Mouse (Mus musculus): ENCODE results near the gene Gnai2.

The Gnai2 gene

DNA sequence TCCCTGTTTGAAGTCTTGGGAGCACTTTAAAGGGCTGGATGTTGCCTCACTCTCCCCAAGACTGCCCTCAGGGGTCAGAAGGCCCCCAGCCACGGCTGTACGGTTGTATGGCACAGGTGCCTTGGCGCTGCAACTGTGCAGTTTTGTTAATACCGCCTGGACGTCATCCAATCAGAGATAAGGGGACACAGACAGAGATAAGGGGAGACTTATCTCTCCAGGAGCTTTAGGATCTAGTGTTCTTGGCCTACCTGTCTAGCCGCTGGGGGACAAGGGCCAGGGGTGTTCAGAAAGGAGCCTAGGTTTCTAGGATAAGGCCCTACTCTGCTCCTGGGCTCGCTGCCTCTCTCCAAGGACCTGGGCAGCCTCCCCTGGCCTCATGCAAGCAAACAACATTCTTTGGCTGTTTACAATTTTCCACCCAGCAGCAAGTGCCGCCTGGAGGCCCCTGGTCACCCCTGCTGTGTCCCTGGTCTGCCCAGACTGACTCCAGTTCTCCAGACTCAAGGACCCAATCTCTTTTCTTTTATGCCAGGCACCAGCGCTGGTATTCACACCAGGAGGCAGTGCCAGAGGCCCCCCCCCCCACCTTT lies 27.4 kb downstream of the Gnai2 start:
- DNase-seq, result no peak

DNA sequence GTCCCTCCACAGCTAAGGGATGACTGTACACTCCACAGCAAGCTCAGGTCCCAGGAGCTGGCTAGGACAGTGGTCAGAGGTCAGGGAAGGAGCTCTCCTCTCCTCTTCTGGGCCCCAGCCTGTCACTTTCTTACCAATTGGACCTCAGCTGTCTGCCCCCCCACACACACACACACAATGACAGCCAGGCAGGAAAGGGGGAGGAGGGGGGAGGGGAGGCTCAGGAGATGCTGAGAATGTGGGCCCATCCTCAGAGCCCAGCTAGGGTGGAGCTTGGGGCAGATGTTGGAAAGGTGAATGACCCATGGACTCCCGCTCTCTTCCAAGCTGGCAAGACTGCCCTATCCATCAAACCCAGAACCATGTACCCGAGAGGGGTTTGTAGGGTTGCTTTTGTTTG lies 28.1 kb downstream of the Gnai2 start:
- no peak for DNase-seq

DNA sequence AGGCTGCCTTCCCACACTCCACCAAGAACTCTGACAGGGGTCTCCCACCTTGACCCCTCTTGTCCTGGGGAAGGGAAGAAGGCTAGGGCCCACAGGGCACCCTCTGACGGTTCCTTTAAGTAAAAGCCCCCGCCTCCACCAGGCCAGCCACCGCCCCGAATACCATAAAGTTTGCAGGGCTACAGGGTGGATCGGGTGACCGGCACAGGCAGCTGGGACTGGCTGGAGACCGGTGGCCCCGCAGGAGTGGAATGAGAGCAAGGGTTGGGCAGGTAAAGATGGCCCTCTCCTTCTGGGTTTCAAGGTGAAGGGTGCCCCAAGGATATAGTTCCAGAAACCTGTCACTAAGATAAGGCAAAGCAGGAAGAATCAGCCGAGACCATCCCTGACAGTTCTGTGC lies 28.6 kb downstream of the Gnai2 start:
- no peak for DNase-seq

DNA sequence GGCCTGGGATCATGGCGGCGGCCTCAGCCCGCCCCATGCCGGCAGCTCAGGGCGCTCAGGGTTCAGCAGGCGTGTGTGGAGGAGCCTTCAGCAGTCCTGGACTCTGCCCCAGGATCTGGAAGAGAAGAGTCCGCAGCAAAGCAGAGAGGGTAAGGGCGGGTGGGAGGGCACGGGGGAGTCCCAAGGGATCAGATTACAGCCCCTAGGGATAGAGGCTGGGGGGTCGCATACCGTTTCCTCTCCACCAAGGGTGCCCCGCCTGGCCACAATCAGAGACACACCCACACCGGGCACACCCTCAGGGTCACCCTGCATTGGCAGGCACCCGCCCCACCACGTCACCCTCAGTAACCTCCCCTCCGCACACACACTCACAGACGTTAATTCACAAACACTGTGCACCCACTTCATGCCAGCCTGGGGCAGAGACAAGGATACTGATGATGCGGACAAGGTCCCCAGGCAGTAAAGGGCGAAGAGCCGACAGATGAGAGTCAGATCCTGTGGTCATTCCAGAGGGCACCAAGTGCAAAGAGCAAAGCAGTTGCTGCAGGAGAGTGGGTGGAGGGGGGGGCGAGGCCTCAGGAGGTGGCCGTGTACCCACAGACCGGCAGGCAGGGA lies 30.0 kb downstream of the Gnai2 start:
- DNase-seq, result no peak

DNA sequence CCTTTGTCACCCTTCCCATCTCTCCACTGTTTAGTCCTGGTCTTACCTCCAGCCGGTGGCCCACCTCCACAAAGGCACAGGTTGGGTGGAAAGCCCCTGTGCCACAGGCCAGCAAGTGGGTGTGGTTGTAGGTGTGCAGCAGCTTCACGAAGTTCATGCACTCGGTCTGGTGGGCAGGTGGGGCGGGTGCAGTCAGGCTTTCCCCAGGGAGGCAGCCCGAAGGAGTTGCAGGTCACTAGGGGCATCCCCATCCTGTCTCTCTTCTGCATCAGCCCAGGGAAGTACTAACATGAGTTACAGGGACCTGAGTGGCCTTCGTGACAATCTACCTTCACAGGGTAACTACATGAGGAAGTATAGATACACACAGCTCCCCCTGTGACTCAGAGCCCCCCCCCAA lies 31.9 kb downstream of the Gnai2 start:
- no peak for DNase-seq

DNA sequence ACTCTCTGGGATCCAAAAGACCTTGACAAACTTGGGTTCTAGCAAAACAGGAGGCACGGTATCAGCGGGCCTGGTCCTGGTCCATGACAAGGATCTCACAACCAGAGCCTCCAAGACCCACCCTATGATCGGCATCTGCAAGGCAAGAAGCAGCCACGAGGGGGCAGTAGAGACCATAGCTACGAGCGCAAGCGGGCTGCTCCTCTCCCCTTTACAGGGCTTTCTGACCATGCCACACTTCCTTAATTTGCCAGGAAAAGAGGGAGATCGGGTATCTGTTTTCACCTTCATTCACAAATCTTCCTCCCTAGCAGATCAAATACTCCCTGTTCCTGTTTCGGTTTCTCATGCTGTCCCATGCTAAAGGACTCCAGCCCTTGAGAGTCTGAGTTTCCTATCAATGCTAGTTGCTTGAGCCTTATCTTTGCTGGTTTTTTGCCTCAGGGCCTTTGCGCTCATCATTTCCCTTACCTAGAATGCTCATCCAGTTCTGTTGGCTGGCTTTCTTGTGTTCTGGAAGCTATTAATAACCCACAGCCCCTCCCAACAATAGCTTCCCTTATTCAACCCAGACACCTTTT lies 33.0 kb downstream of the Gnai2 start:
- peak; percentile 84 for DNase-seq

GRCm38 (mm10) chr9:107601275-107601674 lies 33.9 kb downstream of the Gnai2 start:
- DNase-seq, result no peak

DNA sequence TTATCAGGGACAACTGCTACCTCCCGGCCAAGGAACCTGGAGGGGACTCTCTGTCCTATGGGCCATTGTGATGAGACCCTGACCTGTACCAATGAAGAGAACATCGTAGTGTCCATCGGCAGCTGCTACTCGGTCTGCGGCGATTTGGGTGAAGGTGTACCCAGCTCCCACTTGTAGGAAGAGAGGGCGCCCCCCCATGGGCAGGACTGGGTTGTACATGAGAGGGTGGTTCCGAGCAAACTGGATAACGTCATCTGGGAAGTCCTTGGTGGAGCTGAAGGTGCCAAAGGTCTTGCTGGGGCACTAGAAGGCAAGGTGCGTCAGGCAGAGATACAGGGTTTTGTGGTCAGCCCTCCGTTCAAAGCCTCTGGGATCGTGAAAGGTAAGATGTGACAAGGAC lies 34.4 kb downstream of the Gnai2 start:
- DNase-seq, result no peak

DNA sequence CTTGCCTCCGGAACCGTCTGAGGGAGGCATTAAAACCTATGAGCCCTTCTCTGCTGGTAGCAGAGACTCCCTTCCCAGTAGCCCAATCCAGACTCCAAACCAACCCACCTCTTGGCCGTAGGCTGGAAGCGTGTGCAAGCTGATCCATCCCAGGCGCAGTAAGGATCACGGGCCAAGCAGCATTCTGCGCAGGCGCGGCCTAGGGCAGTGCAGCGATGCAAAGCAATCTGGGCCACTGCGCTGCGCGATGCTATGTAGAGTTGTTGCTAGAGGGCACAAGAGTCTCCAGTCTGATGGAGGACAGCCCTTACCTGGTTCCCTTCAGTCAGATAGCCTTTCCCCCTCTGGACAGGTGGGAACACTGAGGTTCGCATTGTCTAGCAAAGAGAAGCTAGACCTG lies 35.3 kb downstream of the Gnai2 start:
- peak; percentile 41 for DNase-seq

DNA sequence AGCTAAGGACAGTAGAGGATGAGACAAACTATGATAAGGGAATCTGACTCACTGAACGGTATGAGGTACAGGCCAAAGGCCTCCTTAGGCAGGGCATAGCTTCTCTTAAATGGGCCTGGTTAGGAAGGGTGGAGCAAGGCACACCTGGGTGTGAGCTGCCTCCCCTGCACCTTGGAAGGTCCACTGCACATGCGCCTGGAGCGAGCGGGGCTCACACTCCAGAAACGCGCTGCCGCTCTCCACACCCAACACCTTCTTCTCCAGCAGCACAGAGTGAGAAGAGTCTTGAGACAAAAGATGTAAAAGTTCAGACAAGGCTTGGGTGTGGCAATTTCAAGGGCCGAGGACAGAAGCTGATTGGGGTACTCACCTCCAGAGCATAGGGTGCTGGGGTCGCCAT lies 35.7 kb downstream of the Gnai2 start:
- no peak for DNase-seq

DNA sequence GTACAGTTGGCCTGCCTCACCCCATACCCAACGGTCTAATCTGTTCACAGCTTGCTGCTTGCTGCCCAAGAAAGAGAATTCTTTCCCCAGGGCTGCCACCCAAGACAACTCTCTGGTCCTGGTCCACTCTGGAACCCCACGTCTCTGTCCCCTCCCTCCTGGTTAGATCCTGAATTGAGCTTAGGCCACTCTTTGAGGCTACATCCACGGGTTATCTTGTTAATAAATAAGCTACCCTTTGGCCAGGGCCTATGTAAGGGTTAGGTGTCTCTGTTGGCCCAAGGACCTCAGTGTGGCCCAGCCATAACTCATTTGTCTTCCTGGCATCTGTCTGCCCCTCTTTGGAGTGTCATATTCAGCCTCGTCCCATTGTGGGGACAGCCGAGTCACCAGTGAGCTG lies 36.8 kb downstream of the Gnai2 start:
- DNase-seq, result no peak

GRCm38 (mm10) chr9:107596619-107597569 lies 38.3 kb downstream of the Gnai2 start:
- DNase-seq, result no peak

DNA sequence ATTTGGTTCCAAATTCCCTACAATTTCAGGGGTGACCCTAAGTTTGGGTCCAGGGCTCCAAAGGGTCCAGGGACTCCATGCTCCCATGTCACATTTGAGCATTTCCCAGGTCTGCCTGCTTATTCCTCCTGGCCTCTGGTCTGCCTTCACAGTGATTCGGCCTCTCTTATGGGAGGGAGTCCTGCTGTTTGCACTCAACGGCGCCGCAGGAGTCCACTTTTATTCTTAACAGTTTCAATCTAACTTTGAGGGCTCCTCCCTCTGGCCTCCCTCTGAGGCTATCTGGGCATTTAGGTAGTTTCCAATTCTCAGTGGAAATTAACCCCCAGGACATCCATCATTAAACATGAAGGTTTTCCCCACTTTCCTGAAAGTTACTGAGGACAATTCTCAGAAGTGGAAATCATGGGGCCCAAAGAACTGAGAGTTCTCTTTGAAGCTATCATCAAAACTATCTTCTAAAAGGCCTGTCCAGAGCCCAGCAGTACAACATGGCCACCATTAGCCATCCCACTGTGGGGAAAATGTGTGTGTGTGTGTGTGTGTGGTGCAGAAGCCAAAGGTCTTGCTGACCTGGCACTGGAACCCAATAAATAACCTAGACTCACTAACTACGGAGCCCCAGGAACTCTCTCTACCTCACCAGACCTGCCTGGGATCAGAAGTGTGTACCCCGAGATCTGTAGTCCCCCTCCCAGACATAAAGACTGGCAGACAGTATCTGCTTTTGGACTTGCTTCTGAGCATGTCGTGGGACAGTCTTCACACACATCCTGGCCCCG lies 40.7 kb downstream of the Gnai2 start:
- no peak for DNase-seq

GRCm38 (mm10) chr9:107593101-107593976 lies 41.8 kb downstream of the Gnai2 start:
- DNase-seq, result no peak

- no peak for DNase-seq
Measured at GRCm38 (mm10) chr9:107590773-107591060, 44.5 kb downstream of the Gnai2 start.

DNA sequence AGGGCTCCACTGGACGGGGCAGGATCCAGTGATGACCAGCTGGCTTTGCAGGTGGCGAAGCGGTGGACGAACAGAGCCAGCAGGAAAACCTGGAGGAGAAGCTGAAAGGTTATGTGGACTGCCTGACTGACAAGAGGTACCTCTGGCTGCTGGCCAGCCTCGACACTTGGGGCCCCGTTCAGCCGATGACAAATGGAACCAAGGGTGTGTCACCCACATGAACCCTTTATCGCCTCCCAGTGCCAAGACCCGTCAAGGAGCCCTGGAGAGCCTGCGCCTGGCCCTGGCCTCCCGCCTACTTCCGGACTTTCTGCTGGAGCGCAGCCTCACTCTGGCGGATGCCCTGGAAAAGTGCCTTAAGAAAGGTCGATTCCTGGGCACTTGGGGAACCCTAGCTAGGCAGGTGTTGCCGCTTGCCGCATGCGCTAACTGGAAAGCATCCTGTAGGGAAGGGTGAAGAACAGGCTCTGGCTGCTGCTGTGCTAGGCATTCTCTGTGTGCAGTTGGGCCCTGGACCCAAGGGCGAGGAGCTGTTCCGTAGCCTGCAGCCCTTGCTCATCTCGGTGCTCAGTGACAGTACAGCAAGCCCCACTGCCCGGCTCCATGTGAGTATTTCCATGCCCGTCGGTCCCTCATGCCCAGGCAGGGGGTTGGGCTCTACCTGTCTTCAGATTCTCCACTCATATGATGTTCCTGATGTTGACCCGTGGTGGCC lies 45.0 kb downstream of the Gnai2 start:
- DNase-seq, result no peak

- DNase-seq, result no peak
Measured at GRCm38 (mm10) chr9:107587833-107588639, 47.1 kb downstream of the Gnai2 start.

GRCm38 (mm10) chr9:107586974-107587832 lies 48.0 kb downstream of the Gnai2 start, which contains the start of gene Ifrd2:
TSS of gene Ifrd2 (plus strand) at chr9:107587642.
- DNase-seq, result peak; percentile 100

- no peak for DNase-seq
Measured at GRCm38 (mm10) chr9:107586504-107586903, 48.7 kb downstream of the Gnai2 start.

Measured in right cerebral cortex, adult 18-20 months (tissue).